Mouse (Mus musculus): ENCODE results near the gene Gpr153. TPM values are rescaled to one million over a fixed set of nuclear protein-coding genes. Genes with fewer than 3 reads are reported as not detected.
A peak's percentile ranks its signal among the peaks of the same experiment; 100 is the strongest.

Gpr153 gene
- polyA plus RNA-seq, 1 experiment from 2014 or later: 18.2 TPM

- Histone ChIP-seq H3K9ac (ENCODE audit: low read length) (no peak overlapping the region), H3K36me3 (ENCODE audit: control insufficient read depth, insufficient read depth, low read length) (no peaks in the 10 kb centered on the region), H3K27ac (replicated peaks in 1 of 2; ENCODE audit: control insufficient read depth in 1 of 2, insufficient read depth in 1 of 2, low read depth in 2 of 2, low read length in 2 of 2) (no peak overlapping the region), H3K4me3 (ENCODE audit: control insufficient read depth in 1 of 2, insufficient read depth in 1 of 2, low read depth in 1 of 2, low read length in 2 of 2) (no peak overlapping the region), H3K9me3 (ENCODE audit: control insufficient read depth, low read length) (no peaks in the 10 kb centered on the region), H3K27me3 (ENCODE audit: control insufficient read depth, insufficient read depth, low read length) (peaks cover 8% of the 10 kb centered on the region; the same call in 1 of the 2 replicates), H3K4me1 (ENCODE audit: control insufficient read depth in 2 of 2, insufficient read depth in 2 of 2, low read length in 2 of 2) (peaks cover 8 to 23% of the 10 kb centered on the region in 2 experiments; a peak in 3 of 4 replicates), H3K4me2 (ENCODE audit: low read length) (no peak overlapping the region)
- ATAC-seq (ENCODE audit: insufficient number of reproducible peaks, insufficient read depth, low FRiP score, low read depth): no peak
- WGBS: 52% methylated on average over 5 of the region's 5 CpGs
Observed at GRCm38 (mm10) chr4:152321464-152321863, 47.4 kb downstream of the Gpr153 start.

- Histone ChIP-seq H3K27me3 (ENCODE audit: control insufficient read depth, insufficient read depth, low read length) (no peaks in the 10 kb centered on the region), H3K36me3 (ENCODE audit: control insufficient read depth, insufficient read depth, low read length) (peaks cover 21% of the 10 kb centered on the region), H3K4me3 (ENCODE audit: control insufficient read depth in 1 of 2, insufficient read depth in 1 of 2, low read depth in 1 of 2, low read length in 2 of 2) (peak overlapping the region; percentile 78 to 95), H3K4me2 (ENCODE audit: low read length) (peak overlapping the region; percentile 53), H3K4me1 (ENCODE audit: control insufficient read depth in 2 of 2, insufficient read depth in 2 of 2, low read length in 2 of 2) (peaks cover 5 to 12% of the 10 kb centered on the region in 2 experiments), H3K9me3 (ENCODE audit: control insufficient read depth, low read length) (no peaks in the 10 kb centered on the region), H3K27ac (replicated peaks in 1 of 2; ENCODE audit: control insufficient read depth in 1 of 2, insufficient read depth in 1 of 2, low read depth in 2 of 2, low read length in 2 of 2) (peak overlapping the region in 1 of 2 experiments; percentile 53; a peak in 2 of 4 replicates), H3K9ac (ENCODE audit: low read length) (peak overlapping the region; percentile 25; the same call in 1 of the 2 replicates)
- ATAC-seq (ENCODE audit: insufficient number of reproducible peaks, insufficient read depth, low FRiP score, low read depth): no peak
- 47% methylated on average over 16 of the region's 16 CpGs for WGBS
Observed at GRCm38 (mm10) chr4:152324641-152325562, 50.9 kb downstream of the Gpr153 start.

- Histone ChIP-seq H3K27ac (replicated peaks in 1 of 2; ENCODE audit: control insufficient read depth in 1 of 2, insufficient read depth in 1 of 2, low read depth in 2 of 2, low read length in 2 of 2) (peak within 1 kb of the TSS; percentile 53 to 63), H3K9me3 (ENCODE audit: control insufficient read depth, low read length) (no peaks in the 10 kb centered on the region), H3K4me3 (ENCODE audit: control insufficient read depth in 1 of 2, insufficient read depth in 1 of 2, low read depth in 1 of 2, low read length in 2 of 2) (peak within 1 kb of the TSS; percentile 78 to 95), H3K4me2 (ENCODE audit: low read length) (peak within 1 kb of the TSS; percentile 81), H3K36me3 (ENCODE audit: control insufficient read depth, insufficient read depth, low read length) (peaks cover 30% of the 10 kb centered on the region), H3K27me3 (ENCODE audit: control insufficient read depth, insufficient read depth, low read length) (no peaks in the 10 kb centered on the region), H3K4me1 (ENCODE audit: control insufficient read depth in 2 of 2, insufficient read depth in 2 of 2, low read length in 2 of 2) (peaks cover 5 to 12% of the 10 kb centered on the region in 2 experiments), H3K9ac (ENCODE audit: low read length) (peak within 1 kb of the TSS; percentile 89)
- ATAC-seq (ENCODE audit: insufficient number of reproducible peaks, insufficient read depth, low FRiP score, low read depth): peak; percentile 91
- WGBS: under 1% methylated on average over 70 of the region's 70 CpGs
Observed at GRCm38 (mm10) chr4:152325574-152326411, 51.8 kb downstream of the Gpr153 start, which contains the start of gene Rpl22. Gene Rpl22 (plus strand): TSS chr4:152325742.

GRCm38 (mm10) chr4:152326543-152326942 is 52.5 kb downstream of the Gpr153 start:
- no peaks in the 10 kb centered on the region for H3K27me3 ChIP-seq (ENCODE audit: control insufficient read depth, insufficient read depth, low read length)
- H3K36me3 ChIP-seq (ENCODE audit: control insufficient read depth, insufficient read depth, low read length): peaks cover 37% of the 10 kb centered on the region
- H3K4me1 ChIP-seq (ENCODE audit: control insufficient read depth in 2 of 2, insufficient read depth in 2 of 2, low read length in 2 of 2): peaks cover 5 to 12% of the 10 kb centered on the region in 2 experiments
- H3K9me3 ChIP-seq (ENCODE audit: control insufficient read depth, low read length): no peaks in the 10 kb centered on the region
- peak overlapping the region; percentile 81 for H3K4me2 ChIP-seq (ENCODE audit: low read length)
- H3K9ac ChIP-seq (ENCODE audit: low read length): peak overlapping the region; percentile 89
- WGBS: 2% methylated on average over 11 of the region's 11 CpGs
- H3K4me3 ChIP-seq (ENCODE audit: control insufficient read depth in 1 of 2, insufficient read depth in 1 of 2, low read depth in 1 of 2, low read length in 2 of 2): peak overlapping the region; percentile 78 to 95
- no peak overlapping the region for H3K27ac ChIP-seq (replicated peaks in 1 of 2; ENCODE audit: control insufficient read depth in 1 of 2, insufficient read depth in 1 of 2, low read depth in 2 of 2, low read length in 2 of 2)
- ATAC-seq (ENCODE audit: insufficient number of reproducible peaks, insufficient read depth, low FRiP score, low read depth): no peak

GRCm38 (mm10) chr4:152328691-152329090 is 54.7 kb downstream of the Gpr153 start:
- Histone ChIP-seq H3K36me3 (ENCODE audit: control insufficient read depth, insufficient read depth, low read length) (peaks cover 59% of the 10 kb centered on the region), H3K4me2 (ENCODE audit: low read length) (no peak overlapping the region), H3K9ac (ENCODE audit: low read length) (no peak overlapping the region), H3K9me3 (ENCODE audit: control insufficient read depth, low read length) (no peaks in the 10 kb centered on the region), H3K4me1 (ENCODE audit: control insufficient read depth in 2 of 2, insufficient read depth in 2 of 2, low read length in 2 of 2) (peaks cover 5 to 12% of the 10 kb centered on the region in 2 experiments), H3K27me3 (ENCODE audit: control insufficient read depth, insufficient read depth, low read length) (no peaks in the 10 kb centered on the region), H3K4me3 (ENCODE audit: control insufficient read depth in 1 of 2, insufficient read depth in 1 of 2, low read depth in 1 of 2, low read length in 2 of 2) (no peak overlapping the region), H3K27ac (replicated peaks in 1 of 2; ENCODE audit: control insufficient read depth in 1 of 2, insufficient read depth in 1 of 2, low read depth in 2 of 2, low read length in 2 of 2) (no peak overlapping the region)
- ATAC-seq (ENCODE audit: insufficient number of reproducible peaks, insufficient read depth, low FRiP score, low read depth): no peak
- 81% methylated on average over 6 of the region's 6 CpGs for WGBS

- H3K36me3 ChIP-seq (ENCODE audit: control insufficient read depth, insufficient read depth, low read length): peaks cover 77% of the 10 kb centered on the region
- H3K27ac ChIP-seq (replicated peaks in 1 of 2; ENCODE audit: control insufficient read depth in 1 of 2, insufficient read depth in 1 of 2, low read depth in 2 of 2, low read length in 2 of 2): no peak overlapping the region
- H3K9me3 ChIP-seq (ENCODE audit: control insufficient read depth, low read length): no peaks in the 10 kb centered on the region
- H3K27me3 ChIP-seq (ENCODE audit: control insufficient read depth, insufficient read depth, low read length): peaks cover 12% of the 10 kb centered on the region
- no peak overlapping the region for H3K4me2 ChIP-seq (ENCODE audit: low read length)
- H3K4me1 ChIP-seq (ENCODE audit: control insufficient read depth in 2 of 2, insufficient read depth in 2 of 2, low read length in 2 of 2): no peaks in the 10 kb centered on the region
- H3K4me3 ChIP-seq (ENCODE audit: control insufficient read depth in 1 of 2, insufficient read depth in 1 of 2, low read depth in 1 of 2, low read length in 2 of 2): no peak overlapping the region
- 29% methylated on average over 2 of the region's 2 CpGs for WGBS
- no peak overlapping the region for H3K9ac ChIP-seq (ENCODE audit: low read length)
- no peak for ATAC-seq (ENCODE audit: insufficient number of reproducible peaks, insufficient read depth, low FRiP score, low read depth)
Observed at GRCm38 (mm10) chr4:152332952-152333351, 58.9 kb downstream of the Gpr153 start.

- Histone ChIP-seq H3K27me3 (ENCODE audit: control insufficient read depth, insufficient read depth, low read length) (peaks cover 19% of the 10 kb centered on the region), H3K9ac (ENCODE audit: low read length) (no peak overlapping the region), H3K4me2 (ENCODE audit: low read length) (no peak overlapping the region), H3K4me3 (ENCODE audit: control insufficient read depth in 1 of 2, insufficient read depth in 1 of 2, low read depth in 1 of 2, low read length in 2 of 2) (no peak overlapping the region), H3K36me3 (ENCODE audit: control insufficient read depth, insufficient read depth, low read length) (peaks cover 73% of the 10 kb centered on the region), H3K27ac (replicated peaks in 1 of 2; ENCODE audit: control insufficient read depth in 1 of 2, insufficient read depth in 1 of 2, low read depth in 2 of 2, low read length in 2 of 2) (no peak overlapping the region), H3K9me3 (ENCODE audit: control insufficient read depth, low read length) (no peaks in the 10 kb centered on the region), H3K4me1 (ENCODE audit: control insufficient read depth in 2 of 2, insufficient read depth in 2 of 2, low read length in 2 of 2) (peaks cover 0 to 4% of the 10 kb centered on the region in 2 experiments; a peak in 2 of 4 replicates)
- 93% methylated on average over 12 of the region's 12 CpGs for WGBS
- no peak for ATAC-seq (ENCODE audit: insufficient number of reproducible peaks, insufficient read depth, low FRiP score, low read depth)
Observed at GRCm38 (mm10) chr4:152333587-152333986, 59.6 kb downstream of the Gpr153 start.

All from heart, embryonic 14.5 days (tissue).